Mouse (Mus musculus) hindbrain, embryonic 15.5 days (tissue): ENCODE results near the gene Hs3st3b1. TPM values are rescaled to one million over a fixed set of nuclear protein-coding genes. Genes with fewer than 3 reads are reported as not detected.

Experiments used
- ATAC-seq: fragments of 200-750 bp; cut with Nextera tagmentation; 2 replicates; pipeline ENCODE4 v1.8.0; 2017; ENCODE audit warnings: low read depth, moderate number of reproducible peaks, moderate TSS enrichment; ENCODE audit not compliant: low FRiP score
- H3K27ac ChIP-seq: fragments of 300-500 bp; sonication (generic); replicated peaks from 2 replicates; pipeline ENCODE4 v1.5.1; 2015; ENCODE audit warnings: mild to moderate bottlenecking, inconsistent platforms
- H3K27me3 ChIP-seq: fragments of 300-500 bp; sonication (generic); 2 replicates; pipeline ENCODE4 v1.6.1; 2015; ENCODE audit warnings: control low read depth, inconsistent platforms
- H3K36me3 ChIP-seq: fragments of 300-500 bp; sonication (generic); 2 replicates; pipeline ENCODE4 v1.6.1; 2015; ENCODE audit warnings: control low read depth, inconsistent platforms
- H3K4me1 ChIP-seq: fragments of 300-500 bp; sonication (generic); replicated peaks from 2 replicates; pipeline ENCODE4 v1.6.1; 2015; ENCODE audit warnings: control low read depth, inconsistent platforms
- H3K4me2 ChIP-seq: fragments of 300-500 bp; sonication (generic); 2 replicates; pipeline ENCODE4 v1.6.1; 2015; ENCODE audit warnings: moderate library complexity, mild to moderate bottlenecking, inconsistent platforms
- H3K4me3 ChIP-seq: fragments of 300-500 bp; sonication (generic); 2 replicates; pipeline ENCODE4 v1.5.1; 2015; ENCODE audit warnings: mild to moderate bottlenecking, inconsistent platforms
- H3K9ac ChIP-seq: fragments of 300-500 bp; sonication (generic); 2 replicates; pipeline ENCODE4 v1.6.1; 2015; ENCODE audit warnings: inconsistent platforms
- H3K9me3 ChIP-seq: fragments of 300-500 bp; sonication (generic); 2 replicates; pipeline ENCODE4 v1.6.1; 2016; ENCODE audit warnings: control low read depth, inconsistent platforms
- WGBS: fragments of 180-500 bp; shearing (Covaris S2); methylation state at CpG from one replicate; pipeline ENCODE4 v1.1.7; 2015; 5-methylcytosine and 5-hydroxymethylcytosine counted together
- polyA plus RNA-seq: library from polyadenylated mRNA; unstranded; fragments of >200 nt; fragmentation: Nextera tagmentation; extraction: Ambion mirVana; gene quantifications from 2 replicates; pipeline ENCODE4 v1.2.1, GENCODE M21; 2015

Gene Hs3st3b1
- polyA plus RNA-seq, 1 experiment from 2014 or later: 6.5 TPM

DNA sequence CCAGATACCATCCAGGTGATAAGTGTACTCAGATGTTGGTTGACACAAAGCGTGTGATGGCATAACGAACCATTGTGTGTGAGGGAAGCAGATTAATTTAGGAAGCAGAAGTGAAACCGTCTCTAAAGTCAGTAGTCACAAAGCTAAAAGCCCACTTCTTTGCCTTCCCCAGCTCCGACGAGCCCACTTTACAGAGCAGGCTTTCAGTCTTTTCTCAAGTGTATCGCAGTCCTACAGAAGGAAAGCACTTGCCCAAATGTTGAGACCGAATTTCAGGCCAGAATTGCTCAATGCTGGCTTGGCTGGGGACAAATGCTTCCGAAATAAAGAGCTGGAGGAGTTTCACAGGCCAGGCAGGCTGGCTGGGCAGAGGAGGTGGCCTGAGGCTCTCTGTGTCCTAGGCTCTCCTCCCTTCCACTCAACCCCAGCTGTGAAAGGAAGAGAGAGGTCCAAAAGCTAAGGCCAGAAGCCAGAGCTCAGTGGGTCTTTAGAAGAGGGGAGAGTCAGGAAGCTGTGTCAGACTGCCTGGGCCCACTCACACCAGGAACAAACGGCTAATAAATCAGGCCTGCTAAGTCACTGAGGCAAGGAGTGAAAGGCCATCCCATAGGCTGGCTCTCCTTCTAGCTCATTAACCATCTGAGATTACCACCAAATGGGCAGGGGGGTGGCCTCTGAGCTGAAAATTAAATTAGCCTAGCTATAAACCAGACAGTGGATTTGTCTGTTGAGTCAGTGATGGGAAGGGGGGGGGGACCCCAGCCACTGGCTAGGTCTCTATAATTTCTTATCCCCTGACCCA lies 15.3 kb downstream of the Hs3st3b1 start:
- Histone ChIP-seq H3K9ac (no peak overlapping the region), H3K4me1 (no peaks in the 10 kb centered on the region; the same call in none of the 2 replicates), H3K27ac (no peak overlapping the region), H3K4me3 (no peak overlapping the region), H3K4me2 (no peak overlapping the region), H3K9me3 (no peaks in the 10 kb centered on the region), H3K36me3 (no peaks in the 10 kb centered on the region), H3K27me3 (0 out of 2 replicates have a peak, but pooled peaks cover 2% of the 10 kb centered on the region)
- no peak; the same call in 1 of the 2 replicates for ATAC-seq
- 71% methylated on average over 9 of the region's 9 CpGs for WGBS

DNA sequence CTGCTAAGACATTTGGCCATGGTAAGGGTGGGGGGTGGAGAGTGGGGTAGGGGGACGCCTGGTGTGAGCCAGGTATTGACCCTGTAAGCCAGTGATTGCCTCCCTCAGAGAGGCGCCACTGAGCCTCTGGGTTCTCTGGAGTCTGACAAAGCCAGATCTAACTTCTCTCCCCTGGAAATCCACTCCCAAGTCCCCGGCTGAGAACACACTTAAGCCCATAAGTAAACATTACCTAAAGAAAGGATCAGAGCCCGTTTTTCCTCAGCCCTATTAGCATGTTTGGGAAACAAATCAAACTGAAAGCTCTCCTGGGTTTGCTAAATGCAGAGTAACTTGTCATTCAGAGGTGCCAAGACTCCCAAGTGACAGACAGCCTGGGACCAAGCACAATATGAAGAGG lies 17.3 kb downstream of the Hs3st3b1 start:
- Histone ChIP-seq H3K36me3 (no peaks in the 10 kb centered on the region), H3K9ac (no peak overlapping the region), H3K27me3 (0 out of 2 replicates have a peak, but pooled peaks cover 2% of the 10 kb centered on the region), H3K4me3 (no peak overlapping the region), H3K4me1 (no peaks in the 10 kb centered on the region; the same call in 1 of the 2 replicates), H3K9me3 (no peaks in the 10 kb centered on the region), H3K4me2 (no peak overlapping the region), H3K27ac (no peak overlapping the region)
- no peak for ATAC-seq
- WGBS: 46% methylated on average over 4 of the region's 4 CpGs

DNA sequence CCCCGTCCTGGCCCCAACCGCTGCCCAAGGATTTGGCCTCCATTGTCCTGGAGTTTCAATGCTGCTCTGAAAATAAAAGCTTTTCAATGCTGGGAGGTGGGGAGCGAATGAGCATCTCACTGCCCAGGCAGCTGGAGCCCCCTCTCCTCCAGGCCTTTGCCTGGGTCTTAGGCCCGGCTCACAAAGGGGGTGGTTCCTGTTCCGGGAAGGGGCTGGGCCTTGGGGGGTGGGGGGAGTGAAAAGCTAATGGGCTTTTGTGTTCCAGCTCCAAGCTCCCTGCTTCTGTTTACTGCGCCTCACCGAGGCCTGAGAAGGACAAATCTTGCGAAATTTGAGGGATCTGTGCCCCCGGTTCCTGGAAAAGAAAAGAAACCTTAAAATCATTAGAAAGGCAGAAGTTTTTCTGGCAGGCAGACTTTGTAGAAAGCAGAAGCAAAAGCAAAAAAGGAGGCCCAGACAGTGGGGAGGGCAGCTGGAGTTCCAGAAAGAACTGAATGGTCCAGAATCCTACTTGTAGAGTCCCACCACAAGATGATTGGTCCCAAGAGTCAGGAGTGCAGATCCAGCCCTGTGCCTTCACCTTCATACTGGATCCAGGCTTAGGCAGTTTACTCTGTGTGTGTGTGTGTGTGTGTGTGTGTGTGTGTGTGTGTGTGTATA lies 23.5 kb downstream of the Hs3st3b1 start:
- 0 out of 2 replicates have a peak, but pooled peaks cover 4% of the 10 kb centered on the region for H3K4me1 ChIP-seq
- 0 out of 2 replicates have a peak, but pooled peaks cover 2% of the 10 kb centered on the region for H3K27me3 ChIP-seq
- H3K9me3 ChIP-seq: no peaks in the 10 kb centered on the region
- H3K27ac ChIP-seq: no peak overlapping the region
- no peak overlapping the region for H3K4me3 ChIP-seq
- H3K9ac ChIP-seq: no peak overlapping the region
- no peaks in the 10 kb centered on the region for H3K36me3 ChIP-seq
- no peak overlapping the region for H3K4me2 ChIP-seq
- ATAC-seq: 0 out of 2 replicates have a peak, but pooled peaks have one; percentile 42
- 19% methylated on average over 9 of the region's 9 CpGs for WGBS

DNA sequence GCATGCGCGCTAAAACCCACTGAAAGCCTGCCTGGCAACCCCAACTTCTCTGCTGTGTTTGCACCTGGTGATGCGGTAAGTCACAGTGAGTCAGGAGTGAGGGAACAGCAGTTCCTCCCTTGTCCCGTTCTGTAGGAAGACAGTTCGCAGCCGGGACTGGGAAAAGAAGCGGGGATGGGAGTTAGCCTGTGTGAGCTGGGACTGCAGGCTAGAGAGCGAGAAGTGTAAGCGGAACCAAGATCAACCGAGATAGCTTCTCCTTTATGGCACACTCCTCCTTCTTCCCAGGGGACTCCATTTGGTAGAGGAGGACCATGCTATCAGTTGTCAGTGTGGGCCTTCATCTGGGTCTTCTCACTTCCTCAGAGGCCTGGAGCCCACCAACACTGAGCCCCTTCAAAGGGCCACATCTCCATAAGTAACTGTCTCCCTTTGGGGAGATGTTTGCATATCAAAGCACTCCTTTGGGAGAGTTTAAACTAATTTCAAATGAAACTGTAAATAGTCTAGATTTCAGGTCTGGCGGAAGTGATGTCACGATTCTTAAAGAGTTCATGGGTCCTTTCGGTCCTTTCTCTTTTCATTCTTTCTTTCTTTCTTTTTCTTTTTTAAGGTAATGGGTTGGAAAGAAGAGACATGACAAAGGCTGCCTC lies 24.1 kb downstream of the Hs3st3b1 start:
- H3K27me3 ChIP-seq: 0 out of 2 replicates have a peak, but pooled peaks cover 2% of the 10 kb centered on the region
- no peaks in the 10 kb centered on the region for H3K9me3 ChIP-seq
- H3K4me1 ChIP-seq: 0 out of 2 replicates have a peak, but pooled peaks cover 4% of the 10 kb centered on the region
- ATAC-seq: no peak
- no peaks in the 10 kb centered on the region for H3K36me3 ChIP-seq
- H3K9ac ChIP-seq: no peak overlapping the region
- WGBS: 32% methylated on average over 13 of the region's 13 CpGs
- H3K4me3 ChIP-seq: no peak overlapping the region
- H3K27ac ChIP-seq: no peak overlapping the region; the same call in 1 of the 2 replicates
- H3K4me2 ChIP-seq: no peak overlapping the region

DNA sequence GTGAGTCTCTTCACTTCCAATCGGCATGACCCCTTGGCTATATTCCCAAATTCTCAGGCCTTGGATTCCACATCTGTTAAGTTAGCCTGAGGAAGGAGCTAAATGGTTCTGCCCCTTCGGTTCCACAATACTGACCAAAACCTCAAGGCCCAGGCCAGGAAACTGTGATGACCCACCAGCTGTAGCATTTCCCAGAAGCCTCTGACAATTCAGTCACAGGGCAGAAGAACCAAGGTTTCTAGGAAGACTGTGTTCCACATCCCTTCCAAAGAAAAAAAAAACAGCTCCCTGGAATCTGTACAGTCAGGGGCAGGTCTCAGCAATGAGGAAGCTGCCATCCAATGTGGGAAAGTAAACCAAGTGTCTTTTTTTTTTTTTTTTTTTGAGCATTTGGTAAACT lies 25.1 kb downstream of the Hs3st3b1 start:
- H3K9ac ChIP-seq: no peak overlapping the region
- no peaks in the 10 kb centered on the region for H3K36me3 ChIP-seq
- H3K4me2 ChIP-seq: no peak overlapping the region
- H3K4me3 ChIP-seq: no peak overlapping the region
- ATAC-seq: no peak
- H3K27ac ChIP-seq: no peak overlapping the region
- H3K27me3 ChIP-seq: 0 out of 2 replicates have a peak, but pooled peaks cover 2% of the 10 kb centered on the region
- 85% methylated on average over 2 of the region's 2 CpGs for WGBS
- 0 out of 2 replicates have a peak, but pooled peaks cover 4% of the 10 kb centered on the region for H3K4me1 ChIP-seq
- no peaks in the 10 kb centered on the region for H3K9me3 ChIP-seq

DNA sequence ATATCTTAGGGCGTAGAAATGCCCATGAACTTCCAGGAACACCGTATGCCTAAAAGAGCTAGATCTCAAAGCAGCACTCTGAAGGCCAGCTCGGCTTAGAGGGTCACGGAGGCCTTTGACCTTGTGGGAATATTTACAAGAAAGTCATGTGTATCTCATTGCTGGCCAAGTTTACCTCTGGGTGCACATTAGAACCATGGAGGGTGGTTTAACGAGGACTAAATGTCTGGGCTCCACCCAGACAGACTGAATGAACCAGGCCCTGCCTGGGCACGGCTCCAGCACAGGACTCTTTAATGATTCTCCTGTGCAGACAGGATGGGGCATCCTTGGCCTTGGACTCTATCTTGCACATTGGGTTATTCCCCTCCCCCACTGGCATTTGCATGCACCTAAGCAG lies 27.9 kb downstream of the Hs3st3b1 start:
- 78% methylated on average over 6 of the region's 6 CpGs for WGBS
- H3K4me3 ChIP-seq: no peak overlapping the region
- H3K4me2 ChIP-seq: no peak overlapping the region
- H3K9me3 ChIP-seq: no peaks in the 10 kb centered on the region
- H3K4me1 ChIP-seq: 0 out of 2 replicates have a peak, but pooled peaks cover 4% of the 10 kb centered on the region
- H3K27me3 ChIP-seq: no peaks in the 10 kb centered on the region
- H3K36me3 ChIP-seq: no peaks in the 10 kb centered on the region
- H3K9ac ChIP-seq: no peak overlapping the region
- no peak overlapping the region for H3K27ac ChIP-seq
- ATAC-seq: no peak

DNA sequence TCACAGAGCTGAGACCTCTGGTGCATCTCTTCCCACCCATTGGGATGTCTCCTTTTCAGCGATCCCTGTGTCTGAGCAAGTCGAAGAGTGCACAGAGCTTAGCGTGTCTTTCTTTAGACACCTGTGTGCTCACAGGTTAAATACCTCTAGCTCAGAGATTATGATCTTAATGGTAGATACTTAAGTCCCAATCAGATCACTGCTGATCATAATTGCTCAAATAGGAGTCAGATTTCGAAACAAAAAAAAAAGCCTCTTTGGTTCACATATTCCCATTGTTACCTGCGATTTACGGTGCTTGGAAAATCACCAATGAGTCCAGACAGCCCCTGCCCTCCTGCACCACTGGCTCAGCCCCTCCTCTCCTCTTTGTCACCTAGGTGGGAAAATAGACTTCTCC lies 28.5 kb downstream of the Hs3st3b1 start:
- Histone ChIP-seq H3K4me1 (0 out of 2 replicates have a peak, but pooled peaks cover 4% of the 10 kb centered on the region), H3K4me2 (no peak overlapping the region), H3K4me3 (no peak overlapping the region), H3K36me3 (no peaks in the 10 kb centered on the region), H3K27me3 (no peaks in the 10 kb centered on the region), H3K9ac (no peak overlapping the region), H3K9me3 (no peaks in the 10 kb centered on the region), H3K27ac (no peak overlapping the region)
- no peak for ATAC-seq
- 87% methylated on average over 6 of the region's 6 CpGs for WGBS

DNA sequence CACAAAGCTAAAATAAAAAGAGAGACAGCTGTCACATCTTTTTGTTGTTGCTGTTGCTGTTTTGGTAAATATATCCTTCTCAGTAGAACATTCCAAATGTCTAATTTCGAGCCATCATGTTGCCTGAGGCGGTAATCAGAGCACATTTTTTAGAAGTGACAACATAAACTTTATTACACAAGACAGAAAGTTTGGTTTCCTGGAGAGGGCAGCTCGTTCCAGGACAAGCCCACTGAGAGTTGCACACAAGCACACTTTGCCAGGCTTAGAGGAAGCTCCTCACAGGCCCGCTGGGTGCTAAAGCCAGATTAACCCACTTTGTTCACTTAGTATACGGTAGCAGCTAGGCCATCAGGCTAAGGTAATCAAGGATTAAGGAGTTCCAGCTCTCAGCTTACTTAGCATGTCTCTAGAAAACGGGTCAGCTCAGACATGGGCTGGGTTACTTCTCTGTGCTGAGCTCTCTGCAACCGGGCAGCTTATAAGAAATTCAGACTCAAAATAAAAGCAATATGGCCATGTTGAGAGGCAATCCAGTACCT lies 30.5 kb downstream of the Hs3st3b1 start:
- Histone ChIP-seq H3K27me3 (no peaks in the 10 kb centered on the region), H3K9me3 (no peaks in the 10 kb centered on the region), H3K4me1 (no peaks in the 10 kb centered on the region), H3K36me3 (no peaks in the 10 kb centered on the region), H3K4me3 (no peak overlapping the region), H3K9ac (no peak overlapping the region), H3K4me2 (no peak overlapping the region), H3K27ac (no peak overlapping the region)
- no peak for ATAC-seq
- WGBS: 74% methylated on average over 7 of the region's 7 CpGs

DNA sequence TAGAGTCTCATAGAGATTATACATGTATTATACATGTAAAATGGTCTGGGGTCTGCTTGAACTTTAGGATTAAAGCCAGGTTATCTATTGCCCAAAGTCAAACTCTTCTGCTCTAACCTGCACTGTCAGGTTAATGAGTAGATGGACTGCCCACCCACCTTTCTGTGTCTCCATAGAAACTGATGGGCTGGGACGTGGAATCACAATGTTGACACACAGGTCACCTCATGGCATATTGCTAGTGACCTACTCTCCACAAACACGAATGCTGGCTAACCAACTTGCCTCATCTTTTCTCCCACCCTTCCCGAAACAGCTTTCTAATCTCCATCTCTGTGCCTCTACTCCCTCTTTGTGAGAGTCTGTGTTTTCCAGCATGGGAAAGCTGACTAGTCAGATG lies 38.7 kb downstream of the Hs3st3b1 start:
- 79% methylated on average over 3 of the region's 3 CpGs for WGBS
- ATAC-seq: no peak

DNA sequence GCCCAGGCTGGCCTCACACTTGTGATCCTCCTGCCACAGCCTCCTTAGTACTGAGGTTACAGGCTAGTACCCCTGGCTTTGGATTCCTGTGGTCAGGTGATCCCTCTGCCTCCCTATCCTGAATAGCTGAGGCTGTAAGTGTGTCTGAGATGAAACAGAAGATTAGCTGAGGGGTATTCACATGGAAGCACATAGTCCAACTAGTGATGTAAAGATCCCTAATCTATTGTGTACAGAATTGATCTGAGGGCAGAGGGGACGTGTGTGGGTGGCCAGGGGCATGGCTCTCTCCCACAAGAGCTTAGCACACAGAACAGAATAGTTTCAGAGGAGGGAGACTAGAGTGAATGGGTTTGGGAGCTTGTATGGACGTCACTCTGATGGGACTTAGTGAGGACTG lies 41.8 kb downstream of the Hs3st3b1 start:
- no peaks in the 10 kb centered on the region for H3K9me3 ChIP-seq
- no peak for ATAC-seq
- H3K4me2 ChIP-seq: no peak overlapping the region
- no peak overlapping the region for H3K9ac ChIP-seq
- H3K4me3 ChIP-seq: no peak overlapping the region
- H3K27ac ChIP-seq: no peak overlapping the region
- H3K27me3 ChIP-seq: no peaks in the 10 kb centered on the region
- H3K4me1 ChIP-seq: no peaks in the 10 kb centered on the region
- WGBS: 65% methylated on average over 2 of the region's 2 CpGs
- no peaks in the 10 kb centered on the region for H3K36me3 ChIP-seq

More for the DNA sequence above, 38.7 kb downstream of the Hs3st3b1 start:
- H3K27ac ChIP-seq: no peak overlapping the region
- H3K4me2 ChIP-seq: no peak overlapping the region
- H3K4me3 ChIP-seq: no peak overlapping the region
- no peaks in the 10 kb centered on the region for H3K36me3 ChIP-seq
- no peak overlapping the region for H3K9ac ChIP-seq
- no peaks in the 10 kb centered on the region for H3K4me1 ChIP-seq
- no peaks in the 10 kb centered on the region for H3K9me3 ChIP-seq
- no peaks in the 10 kb centered on the region for H3K27me3 ChIP-seq

DNA sequence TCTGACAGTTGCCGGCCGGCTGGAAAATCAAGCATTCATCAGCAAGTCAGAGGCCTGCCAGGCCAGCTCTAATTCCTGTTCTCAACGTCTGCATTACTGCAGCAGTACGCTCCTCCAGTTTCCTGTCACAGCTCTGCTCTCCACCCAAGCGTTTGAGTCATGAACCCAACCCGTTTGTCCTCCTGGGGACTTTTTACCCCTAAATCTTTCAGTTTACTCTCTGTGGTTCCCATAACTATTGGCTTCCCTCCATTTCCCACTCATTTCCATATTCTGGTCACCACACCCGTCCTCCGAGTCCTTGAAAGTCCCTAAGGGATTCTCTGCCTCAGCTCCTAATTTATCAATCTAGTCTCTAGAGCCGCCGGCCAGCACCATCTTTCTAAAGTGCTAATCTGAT lies 42.8 kb downstream of the Hs3st3b1 start:
- 53% methylated on average over 10 of the region's 10 CpGs for WGBS
- H3K36me3 ChIP-seq: no peaks in the 10 kb centered on the region
- H3K9ac ChIP-seq: no peak overlapping the region
- no peak overlapping the region for H3K4me3 ChIP-seq
- no peaks in the 10 kb centered on the region for H3K4me1 ChIP-seq
- H3K9me3 ChIP-seq: no peaks in the 10 kb centered on the region
- no peaks in the 10 kb centered on the region for H3K27me3 ChIP-seq
- H3K4me2 ChIP-seq: no peak overlapping the region
- H3K27ac ChIP-seq: no peak overlapping the region
- no peak for ATAC-seq
